In the genomic region with DNA sequence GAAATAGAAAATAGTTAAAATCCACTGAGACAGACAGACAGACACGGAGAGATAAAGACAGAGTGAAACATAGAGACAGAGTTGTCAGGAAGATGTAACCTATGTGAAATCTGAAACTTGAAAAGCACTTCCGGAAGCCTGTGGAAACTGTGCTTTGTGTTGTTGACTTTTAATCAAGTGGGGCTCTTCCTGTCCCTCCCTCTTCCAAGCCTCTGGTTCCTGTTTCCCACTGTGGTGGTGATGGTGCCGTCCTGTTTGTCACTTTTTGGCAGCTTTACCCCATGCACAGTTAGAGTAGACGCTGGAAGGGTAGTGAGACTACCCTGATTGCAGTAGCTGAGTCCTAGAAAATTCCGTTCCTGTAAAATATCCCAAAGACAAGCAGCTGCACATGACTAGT, we compare ENCODE assay signal across 14 mouse cellular contexts. TPM values are rescaled to one million over a fixed set of nuclear protein-coding genes. Genes with fewer than 3 reads are reported as not detected.
A peak's percentile ranks its signal among the peaks of the same experiment; 100 is the strongest.
DNase-seq lines count a peak whose midpoint lies in the region; ATAC-seq and TF ChIP-seq lines count a peak whose summit lies in the region.
"Had no signal": no experiment of that assay in that cellular context is flagged by ENCODE, and none has a peak within 500 bp of the region (broad histone marks: within the 10 kb centered on the region; RNA-seq: fewer than 3 reads in every experiment).

No protein-coding gene starts in this region.

- H3K4me2 ChIP-seq in embryonic facial prominence, embryonic 13.5 days = 0 out of 2 replicates have a peak overlapping the region, but pooled peaks have one; percentile 7
- H3K4me2 ChIP-seq in kidney, postnatal 0 days (ENCODE audit: low read length) = 0 out of 2 replicates have a peak overlapping the region, but pooled peaks have one; percentile 18

- no peak for TF ChIP-seq CTCF in kidney, postnatal 0 days (IDR thresholded peaks at IDR 0.05; ENCODE audit: low read depth)

- no peak for DNase-seq in embryonic facial prominence, embryonic 10.5 days (ENCODE audit: low spot score)
- DNase-seq in kidney, postnatal 0 days (ENCODE audit: low spot score) = peak; percentile 69
- DNase-seq in kidney, postnatal 36 days = no peak
- DNase-seq in 416B (ENCODE audit: low read depth) = peak; percentile 27
- peak; percentile 74 for DNase-seq in induced T-regulatory cell, adult 2 months (ENCODE audit: low read depth)
- no peak for DNase-seq in spleen, adult 12 weeks (ENCODE audit: low spot score)
- no peak for DNase-seq in cerebellum, postnatal 36 days
- DNase-seq: adrenal gland, postnatal 14 days; forebrain, postnatal 0 days; liver, postnatal 0 days; spleen, adult 18-20 months; thymus, adult 18-20 months had no signal

- H3K4me3 ChIP-seq in embryonic facial prominence, embryonic 13.5 days = no peak overlapping the region
- no peak overlapping the region for H3K4me3 ChIP-seq in embryonic facial prominence, embryonic 10.5 days
- no peak overlapping the region for H3K4me3 ChIP-seq in kidney, postnatal 0 days (replicated peaks; ENCODE audit: low read depth, low read length)

- H3K36me3 ChIP-seq in embryonic facial prominence, embryonic 13.5 days = no peaks in the 10 kb centered on the region
- no peaks in the 10 kb centered on the region for H3K36me3 ChIP-seq in embryonic facial prominence, embryonic 10.5 days (replicated peaks)
- no peaks in the 10 kb centered on the region for H3K36me3 ChIP-seq in kidney, postnatal 0 days (ENCODE audit: insufficient read depth, low read length)

- no peak overlapping the region for H3K9ac ChIP-seq in embryonic facial prominence, embryonic 13.5 days
- no peak overlapping the region for H3K9ac ChIP-seq in kidney, postnatal 0 days (ENCODE audit: low read depth, low read length)
- H3K9ac ChIP-seq: forebrain, postnatal 0 days; liver, postnatal 0 days had no signal

- ATAC-seq in embryonic facial prominence, embryonic 13.5 days (ENCODE audit: insufficient number of reproducible peaks, insufficient read depth, low FRiP score, low TSS enrichment, low read depth) = no peak
- no peak for ATAC-seq in kidney, postnatal 0 days (replicated peaks; ENCODE audit: low FRiP score, low read depth)
- ATAC-seq: forebrain, postnatal 0 days; intestine, embryonic 16.5 days; liver, postnatal 0 days had no signal

- WGBS in embryonic facial prominence, embryonic 13.5 days = 20% methylated on average over 5 of the region's 5 CpGs
- 30% methylated on average over 5 of the region's 5 CpGs for WGBS in embryonic facial prominence, embryonic 10.5 days
- 11% methylated on average over 5 of the region's 5 CpGs for WGBS in kidney, postnatal 0 days

- H3K9me3 ChIP-seq in embryonic facial prominence, embryonic 13.5 days = no peaks in the 10 kb centered on the region
- no peaks in the 10 kb centered on the region for H3K9me3 ChIP-seq in embryonic facial prominence, embryonic 10.5 days
- H3K9me3 ChIP-seq in kidney, postnatal 0 days (replicated peaks; ENCODE audit: low read length) = no peaks in the 10 kb centered on the region

- H3K4me1 ChIP-seq in embryonic facial prominence, embryonic 13.5 days = peaks cover 9% of the 10 kb centered on the region; the same call in 1 of the 2 replicates
- H3K4me1 ChIP-seq in embryonic facial prominence, embryonic 10.5 days = peaks cover 33% of the 10 kb centered on the region
- H3K4me1 ChIP-seq in kidney, postnatal 0 days (replicated peaks; ENCODE audit: insufficient read depth, low read length) = no peaks in the 10 kb centered on the region

- H3K27ac ChIP-seq in embryonic facial prominence, embryonic 13.5 days = no peak overlapping the region
- H3K27ac ChIP-seq in embryonic facial prominence, embryonic 10.5 days (replicated peaks) = no peak overlapping the region
- H3K27ac ChIP-seq in kidney, postnatal 0 days = no peak overlapping the region

- H3K27me3 ChIP-seq in embryonic facial prominence, embryonic 13.5 days = peaks cover 24% of the 10 kb centered on the region
- H3K27me3 ChIP-seq in embryonic facial prominence, embryonic 10.5 days (replicated peaks; ENCODE audit: low read depth, poor library complexity, severe bottlenecking) = peaks cover 59% of the 10 kb centered on the region
- H3K27me3 ChIP-seq in kidney, postnatal 0 days (ENCODE audit: insufficient read depth, low read length) = no peaks in the 10 kb centered on the region

RNA-seq across cellular contexts. Expression of gene Htatip2, which starts 17.4 kb away (rescaled TPM):
- polyA plus RNA-seq in embryonic facial prominence, embryonic 13.5 days (2015; fragmentation: Nextera tagmentation; extraction: Ambion mirVana) = 9.7 and 10.0 TPM in 2 replicates
- polyA plus RNA-seq in embryonic facial prominence, embryonic 10.5 days (2016; fragmentation: Nextera tagmentation; extraction: Ambion mirVana) = 4.8 and 5.6 TPM in 2 replicates
- 11.3 and 12.6 TPM in 2 replicates for polyA plus RNA-seq in kidney, postnatal 0 days (2015; fragmentation: Nextera tagmentation; extraction: Ambion mirVana)

RNA-seq across cellular contexts. Expression of gene Prmt3, which starts 36.7 kb away (rescaled TPM):
- 53.0 TPM in 2 replicates for polyA plus RNA-seq in embryonic facial prominence, embryonic 13.5 days (2015; fragmentation: Nextera tagmentation; extraction: Ambion mirVana)
- polyA plus RNA-seq in embryonic facial prominence, embryonic 10.5 days (2016; fragmentation: Nextera tagmentation; extraction: Ambion mirVana) = 58.5 and 68.6 TPM in 2 replicates
- 50.7 and 52.3 TPM in 2 replicates for polyA plus RNA-seq in kidney, postnatal 0 days (2015; fragmentation: Nextera tagmentation; extraction: Ambion mirVana)

Comparison
In these comparisons a context has a peak if more than half of its experiments do, and no peak if none do; other contexts are left out.
1. DNase-seq: peak in kidney, postnatal 0 days (single experiment), 416B (single experiment) and induced T-regulatory cell, adult 2 months (single experiment); none in embryonic facial prominence, embryonic 10.5 days (single experiment), kidney, postnatal 36 days (0 of 2), spleen, adult 12 weeks (single experiment) and cerebellum, postnatal 36 days (0 of 2).